ENCODE assay signal across 8 mouse cellular contexts in genomic region chr5:31290521-31291360, GRCm38 (mm10). TPM values are rescaled to one million over a fixed set of nuclear protein-coding genes. Genes with fewer than 3 reads are reported as not detected.
DNase-seq lines count a peak whose midpoint lies in the region; ATAC-seq and TF ChIP-seq lines count a peak whose summit lies in the region.

Ift172 (minus strand) TSS chr5:31291116.

- H3K36me3 ChIP-seq in hindbrain, embryonic 13.5 days, result peaks cover 32% of the 10 kb centered on the region

- no peak for TF ChIP-seq CTCF in Patski (IDR thresholded peaks at IDR 0.05)

- in situ Hi-C loops in Patski (cut with MboI; ENCODE audit: low pct_unique_long_range_greater_than_20kb), result no loop called here

- H3K27ac ChIP-seq in hindbrain, embryonic 13.5 days, result peak within 1 kb of the TSS; percentile 88

- WGBS in hindbrain, embryonic 13.5 days, result 3% methylated on average over 45 of the region's 45 CpGs

- H3K27me3 ChIP-seq in Patski, result no peaks in the 10 kb centered on the region
- no peaks in the 10 kb centered on the region for H3K27me3 ChIP-seq in hindbrain, embryonic 13.5 days

- POLR2A ChIA-PET in Patski (lab: Charles Lee), result interaction anchor here (0.7 to 1.4 kb wide), 4 partner anchors 16 to 98 kb away, joined by 3 to 4 read pairs (median 4); partner anchors contain the start of genes Eif2b4 and Snx17

- peak; percentile 77 for ATAC-seq in Patski
- peak; percentile 90 for ATAC-seq in hindbrain, embryonic 13.5 days (ENCODE audit: low FRiP score)

- H3K4me2 ChIP-seq in hindbrain, embryonic 13.5 days, result peak within 1 kb of the TSS; percentile 78

- peak; percentile 98 for DNase-seq in Patski (ENCODE audit: low read depth, low spot score)
- DNase-seq in cerebellum, postnatal 14 days, result peak; percentile 97 to 98
- DNase-seq in frontal cortex, postnatal 14 days (ENCODE audit: low spot score in 2 of 2), result peak; percentile 91 to 95
- DNase-seq in layer of hippocampus, postnatal 25 days (ENCODE audit: extremely low spot score in 1 of 2, low spot score in 1 of 2), result peak; percentile 88 to 89
- DNase-seq in lung, postnatal 25 days (ENCODE audit: low spot score), result peak; percentile 98
- DNase-seq in retina, embryonic 14.5 days (ENCODE audit: low spot score), result peak; percentile 98
- peak; percentile 96 for DNase-seq in thymus, postnatal 4 days

- H3K4me1 ChIP-seq in hindbrain, embryonic 13.5 days (replicated peaks), result peaks cover 48% of the 10 kb centered on the region

- CTCF ChIA-PET in Patski (lab: Charles Lee), result interaction anchor here (1.0 to 1.8 kb wide), 3 partner anchors 17 to 24 kb away, joined by 3 to 4 read pairs (median 3); no protein-coding TSS in a partner anchor

- H3K4me3 ChIP-seq in hindbrain, embryonic 13.5 days, result peak within 1 kb of the TSS; percentile 51

- H3K9ac ChIP-seq in hindbrain, embryonic 13.5 days, result peak within 1 kb of the TSS; percentile 71

- H3K9me3 ChIP-seq in hindbrain, embryonic 13.5 days, result no peaks in the 10 kb centered on the region

RNA-seq across cellular contexts. Expression of gene Ift172, which starts in this region (rescaled TPM):
- polyA plus RNA-seq in Patski (2021), result 57.9 TPM
- 33.3 and 34.6 TPM in 2 replicates for polyA plus RNA-seq in hindbrain, embryonic 13.5 days (2015; fragmentation: Nextera tagmentation; extraction: Ambion mirVana)
- total RNA-seq in layer of hippocampus, postnatal 25 days (2021), result 10 to 100 TPM; 72.9 to 81.8 TPM

Comparison
In these comparisons a context has a peak if more than half of its experiments do, and no peak if none do; other contexts are left out.
1. Peak in every context shown above with its lines: DNase-seq, ATAC-seq, H3K4me3 ChIP-seq and H3K27ac ChIP-seq.